Mouse (Mus musculus) forebrain, embryonic 12.5 days (tissue): ENCODE data around the gene Tbc1d15. TPM values are rescaled to one million over a fixed set of nuclear protein-coding genes. Genes with fewer than 3 reads are reported as not detected.
"Not testable (repeated sequence)": the region's sequence is repeated elsewhere in the genome, so short reads cannot be mapped to it uniquely, and the experiment has no call there.

Experiments used
- ATAC-seq: fragments of 200-750 bp; cut with Nextera tagmentation; 2 replicates; pipeline ENCODE4 v1.8.0; 2017; ENCODE audit warnings: moderate TSS enrichment; ENCODE audit not compliant: low FRiP score
- H3K27ac ChIP-seq: fragments of 300-500 bp; sonication (generic); 2 replicates; pipeline ENCODE4 v1.5.1; 2016; ENCODE audit warnings: mild to moderate bottlenecking
- H3K27me3 ChIP-seq: fragments of 300-500 bp; sonication (generic); 2 replicates; pipeline ENCODE4 v1.6.1; 2016; ENCODE audit warnings: mild to moderate bottlenecking
- H3K36me3 ChIP-seq: fragments of 300-500 bp; sonication (generic); replicated peaks from 2 replicates; pipeline ENCODE4 v1.6.1; 2016; ENCODE audit warnings: mild to moderate bottlenecking
- H3K4me1 ChIP-seq: fragments of 300-500 bp; sonication (generic); 2 replicates; pipeline ENCODE4 v1.6.1; 2016
- H3K4me2 ChIP-seq: fragments of 300-500 bp; sonication (generic); 2 replicates; pipeline ENCODE4 v1.6.1; 2016; ENCODE audit warnings: mild to moderate bottlenecking, moderate library complexity
- H3K4me3 ChIP-seq: fragments of 300-500 bp; sonication (generic); replicated peaks from 2 replicates; pipeline ENCODE4 v1.5.1; 2016; ENCODE audit warnings: mild to moderate bottlenecking
- H3K9ac ChIP-seq: fragments of 300-500 bp; sonication (generic); 2 replicates; pipeline ENCODE4 v1.6.1; 2016; ENCODE audit warnings: mild to moderate bottlenecking
- H3K9me3 ChIP-seq: fragments of 300-500 bp; sonication (generic); 2 replicates; pipeline ENCODE4 v1.6.1; 2016
- WGBS: fragments of 180-500 bp; shearing (Covaris S2); methylation state at CpG from one replicate; pipeline ENCODE4 v1.1.7; 2016; 5-methylcytosine and 5-hydroxymethylcytosine counted together
- polyA plus RNA-seq: library from polyadenylated mRNA; unstranded; fragments of >200 nt; fragmentation: Nextera tagmentation; extraction: Ambion mirVana; gene quantifications from 2 replicates; pipeline ENCODE4 v1.2.1, GENCODE M21; 2016

Tbc1d15 gene
- polyA plus RNA-seq, 1 experiment from 2014 or later: 48.1 TPM

GRCm38 (mm10) chr10:115181034-115181433, 70.2 kb downstream of the Tbc1d15 start:
- Histone ChIP-seq H3K27ac (no peak overlapping the region), H3K36me3 (no peaks in the 10 kb centered on the region), H3K9ac (no peak overlapping the region), H3K4me3 (no peak overlapping the region), H3K4me2 (no peak overlapping the region), H3K4me1 (no peaks in the 10 kb centered on the region), H3K27me3 (no peaks in the 10 kb centered on the region), H3K9me3 (no peaks in the 10 kb centered on the region)
- peak; percentile 31; the same call in 1 of the 2 replicates for ATAC-seq
- 79% methylated on average over 3 of the region's 3 CpGs for WGBS

- not testable (repeated sequence) for H3K9me3 ChIP-seq, H3K27me3 ChIP-seq, H3K27ac ChIP-seq, H3K4me1 ChIP-seq, H3K4me2 ChIP-seq, H3K4me3 ChIP-seq, H3K9ac ChIP-seq, H3K36me3 ChIP-seq, ATAC-seq
- WGBS: 64% methylated on average over 6 of the region's 6 CpGs
These were observed 73.2 kb downstream of the Tbc1d15 start for GRCm38 (mm10) chr10:115178019-115178418.

DNA sequence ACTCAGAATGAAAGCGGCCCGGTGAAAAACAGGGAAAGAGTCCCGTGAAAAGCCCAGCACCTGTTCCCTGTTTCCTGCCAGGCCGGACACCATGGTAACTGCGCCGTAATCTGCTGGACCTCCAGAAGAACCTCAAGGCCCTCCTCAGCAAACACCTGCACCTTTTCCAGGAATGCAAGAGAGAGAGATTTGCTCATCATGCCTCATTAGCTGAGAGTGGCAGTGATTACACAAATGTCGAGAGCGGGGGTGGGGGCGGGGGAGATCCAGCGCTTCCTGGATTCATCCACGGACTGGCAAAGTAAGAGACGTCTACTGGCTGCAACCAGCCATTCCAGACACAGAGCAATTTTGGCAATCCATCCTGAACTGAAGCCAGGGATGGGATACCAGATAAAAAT, 75.7 kb downstream of the Tbc1d15 start:
- WGBS: 51% methylated on average over 12 of the region's 12 CpGs
- Histone ChIP-seq H3K4me1 (peaks cover 11% of the 10 kb centered on the region; the same call in 1 of the 2 replicates), H3K36me3 (no peaks in the 10 kb centered on the region), H3K4me3 (no peak overlapping the region), H3K9me3 (no peaks in the 10 kb centered on the region), H3K27me3 (no peaks in the 10 kb centered on the region), H3K4me2 (peak overlapping the region; percentile 27; the same call in 1 of the 2 replicates), H3K9ac (no peak overlapping the region), H3K27ac (no peak overlapping the region)
- ATAC-seq: peak; percentile 52; the same call in 1 of the 2 replicates

DNA sequence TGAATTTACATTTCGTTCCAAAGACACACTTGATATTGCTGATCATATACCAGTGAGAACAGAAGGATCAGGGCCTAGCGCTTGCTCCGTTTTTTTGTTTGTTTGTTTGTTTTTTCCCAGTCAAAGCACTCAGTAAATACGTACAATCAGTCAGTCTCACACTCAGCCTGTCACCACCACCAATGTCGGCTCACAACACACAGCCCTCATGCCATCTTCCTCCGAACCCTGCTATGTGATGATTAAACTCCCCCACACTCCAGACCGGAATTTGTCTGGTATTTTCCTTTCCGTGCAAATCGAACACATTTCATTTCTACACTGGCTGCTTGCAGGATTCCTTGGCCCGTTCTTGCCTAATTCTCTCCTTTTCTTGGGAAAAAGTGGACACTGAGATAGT, 77.9 kb downstream of the Tbc1d15 start:
- Histone ChIP-seq H3K4me3 (no peak overlapping the region), H3K27ac (no peak overlapping the region), H3K4me1 (peaks cover 14% of the 10 kb centered on the region; the same call in 1 of the 2 replicates), H3K9ac (no peak overlapping the region), H3K9me3 (no peaks in the 10 kb centered on the region), H3K4me2 (no peak overlapping the region), H3K36me3 (no peaks in the 10 kb centered on the region), H3K27me3 (no peaks in the 10 kb centered on the region)
- 84% methylated on average over 10 of the region's 10 CpGs for whole genome bisulfite sequencing
- no peak for ATAC-seq

- H3K36me3 ChIP-seq: no peaks in the 10 kb centered on the region
- ATAC-seq: no peak; the same call in 1 of the 2 replicates
- 59% methylated on average over 8 of the region's 8 CpGs for WGBS
- H3K9me3 ChIP-seq: no peaks in the 10 kb centered on the region
- H3K4me1 ChIP-seq: peaks cover 14% of the 10 kb centered on the region; the same call in 1 of the 2 replicates
- H3K4me2 ChIP-seq: no peak overlapping the region
- no peak overlapping the region for H3K4me3 ChIP-seq
- 0 out of 2 replicates have a peak overlapping the region, but pooled peaks have one; percentile 13 for H3K27ac ChIP-seq
- H3K9ac ChIP-seq: no peak overlapping the region
- no peaks in the 10 kb centered on the region for H3K27me3 ChIP-seq
These were observed 79.9 kb downstream of the Tbc1d15 start for GRCm38 (mm10) chr10:115171351-115171818.

DNA sequence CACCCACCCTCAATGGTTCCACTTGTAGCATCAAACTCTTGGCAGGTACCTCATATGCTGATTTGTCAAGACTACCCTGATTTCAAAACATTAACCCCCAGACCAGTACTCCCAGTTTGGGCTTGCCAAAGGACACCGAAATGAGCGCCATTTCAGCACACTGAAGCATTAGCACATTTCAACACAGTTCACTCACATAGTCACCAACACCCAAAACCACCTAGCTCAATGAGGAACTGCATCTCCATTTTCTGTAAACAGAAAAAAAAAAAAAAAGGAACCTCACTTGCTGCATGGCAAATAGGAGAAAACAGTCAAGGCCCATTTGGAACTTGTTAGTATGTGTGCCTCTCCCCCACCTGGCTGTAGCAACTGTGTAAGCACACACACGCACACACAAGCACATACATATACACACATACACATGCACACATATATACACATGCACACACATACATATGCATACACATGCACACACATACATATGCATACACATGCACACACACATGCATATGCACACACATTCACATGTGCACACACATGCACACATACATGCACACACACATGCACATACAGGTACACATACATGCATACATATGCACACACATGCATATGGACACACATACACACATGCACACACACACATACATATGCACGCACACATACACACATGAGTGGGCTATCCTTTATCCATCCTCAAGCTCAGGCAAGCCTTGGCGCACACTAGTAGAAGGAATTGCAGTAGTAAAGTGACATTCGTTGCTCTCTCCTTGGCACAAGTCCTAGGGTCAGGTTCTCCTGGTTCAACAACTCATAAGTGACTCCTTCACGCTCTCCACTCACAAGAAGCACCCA, 80.5 kb downstream of the Tbc1d15 start:
- H3K4me2 ChIP-seq: no peak overlapping the region
- H3K36me3 ChIP-seq: no peaks in the 10 kb centered on the region
- no peak overlapping the region for H3K9ac ChIP-seq
- no peaks in the 10 kb centered on the region for H3K27me3 ChIP-seq
- no peak overlapping the region for H3K27ac ChIP-seq
- peaks cover 14% of the 10 kb centered on the region; the same call in 1 of the 2 replicates for H3K4me1 ChIP-seq
- no peaks in the 10 kb centered on the region for H3K9me3 ChIP-seq
- H3K4me3 ChIP-seq: no peak overlapping the region
- ATAC-seq: no peak
- WGBS: 83% methylated on average over 7 of the region's 7 CpGs

- Histone ChIP-seq H3K9me3 (no peaks in the 10 kb centered on the region), H3K4me2 (no peak overlapping the region), H3K36me3 (no peaks in the 10 kb centered on the region), H3K4me3 (no peak overlapping the region), H3K27ac (no peak overlapping the region), H3K27me3 (no peaks in the 10 kb centered on the region), H3K9ac (no peak overlapping the region), H3K4me1 (peaks cover 14% of the 10 kb centered on the region; the same call in 1 of the 2 replicates)
- ATAC-seq: peak; percentile 72
- WGBS: 25% methylated on average over 9 of the region's 9 CpGs
These were observed 81.9 kb downstream of the Tbc1d15 start for GRCm38 (mm10) chr10:115169410-115169809.

GRCm38 (mm10) chr10:115160289-115160688, 91.0 kb downstream of the Tbc1d15 start:
- H3K4me3 ChIP-seq: no peak overlapping the region
- no peaks in the 10 kb centered on the region for H3K9me3 ChIP-seq
- H3K4me2 ChIP-seq: no peak overlapping the region
- 70% methylated on average over 5 of the region's 5 CpGs for WGBS
- H3K4me1 ChIP-seq: no peaks in the 10 kb centered on the region
- no peaks in the 10 kb centered on the region for H3K27me3 ChIP-seq
- no peak overlapping the region for H3K27ac ChIP-seq
- no peaks in the 10 kb centered on the region for H3K36me3 ChIP-seq
- H3K9ac ChIP-seq: no peak overlapping the region
- ATAC-seq: no peak

Other genes with a start within 250 kb of the Tbc1d15 start
- 0.09 TPM in 1 of 2 replicates, not detected in the other for gene Tph2, start 66.4 kb downstream of the Tbc1d15 start, polyA plus RNA-seq
- gene Rab21, start 64.1 kb upstream of the Tbc1d15 start, polyA plus RNA-seq: 5.2 and 5.3 TPM in 2 replicates
- gene Tmem19, start 111.0 kb upstream of the Tbc1d15 start, polyA plus RNA-seq: 35.3 and 43.3 TPM in 2 replicates
- gene Thap2, start 133.0 kb upstream of the Tbc1d15 start, polyA plus RNA-seq: 32.3 and 36.9 TPM in 2 replicates
- 26.1 and 26.7 TPM in 2 replicates for gene Zfc3h1, start 133.5 kb upstream of the Tbc1d15 start, polyA plus RNA-seq